Mouse (Mus musculus) gonadal fat pad, adult 2 months (tissue): ENCODE data around the gene Ttc24. TPM values are rescaled to one million over a fixed set of nuclear protein-coding genes. Genes with fewer than 3 reads are reported as not detected.
A peak's percentile ranks its signal among the peaks of the same experiment; 100 is the strongest.

Experiments
- DNase-seq: peaks from one replicate; pipeline ENCODE4 v3.0.0-alpha.2; 2012; ENCODE audit warnings: low read depth
- polyA plus RNA-seq: library from polyadenylated mRNA; depleted of rRNA; stranded (reverse); fragments of >200 nt; gene quantifications from 2 replicates; pipeline ENCODE4 v1.2.3, GENCODE M21; 2012; rRNA removed

Gene Ttc24
- polyA plus RNA-seq, 1 experiment: 0.88 TPM

DNA sequence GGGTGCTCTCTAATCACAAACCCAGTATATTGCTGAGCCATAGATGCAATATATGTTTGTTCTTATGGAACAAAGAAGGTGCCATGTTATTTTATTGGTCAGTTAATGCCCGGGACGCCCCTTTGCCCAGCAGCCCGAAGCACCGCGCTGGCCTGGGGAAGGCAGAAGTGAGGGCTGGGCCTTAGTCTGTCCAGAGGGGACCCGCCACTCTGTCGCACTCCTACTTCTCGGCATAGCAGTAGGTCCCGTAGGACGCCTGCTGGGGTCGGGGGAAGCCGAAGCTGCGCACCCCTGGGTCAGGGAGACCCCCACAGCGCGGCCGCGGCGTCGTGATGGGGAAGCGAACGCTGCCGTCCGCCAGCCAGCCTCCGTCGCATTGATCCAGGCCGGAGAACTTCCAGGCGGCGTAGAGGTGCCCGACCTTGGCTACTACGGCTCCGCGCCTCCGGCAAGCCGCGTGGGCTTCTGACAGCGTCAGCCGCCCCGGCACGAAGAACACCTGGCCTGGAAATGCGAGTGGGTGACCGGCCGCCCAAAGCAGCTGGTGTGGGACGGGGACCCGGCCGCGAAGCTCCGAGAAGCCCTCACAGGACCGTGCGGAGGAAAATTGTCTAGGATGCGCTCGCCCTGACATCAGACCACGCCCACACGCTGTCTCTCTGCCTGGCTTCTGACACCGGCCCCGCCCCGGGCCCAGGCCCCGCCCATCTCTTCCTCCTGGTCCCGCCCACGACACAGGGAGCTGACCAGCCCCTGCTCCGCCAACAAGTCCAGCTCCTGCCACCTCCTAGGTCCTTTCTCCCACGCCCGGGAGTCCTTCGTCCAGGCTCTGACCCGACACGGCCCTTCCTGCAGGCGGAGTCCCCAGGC is 55.5 kb downstream of the Ttc24 start:
- DNase-seq: peak; percentile 19

Other genes with a start within 250 kb of the Ttc24 start
- gene Sh2d2a, start 231.5 kb downstream of the Ttc24 start, polyA plus RNA-seq: 0.43 and 0.61 TPM in 2 replicates
- gene Prcc, start 192.7 kb downstream of the Ttc24 start, polyA plus RNA-seq: 24.5 and 29.2 TPM in 2 replicates
- gene Hdgf, start 172.0 kb downstream of the Ttc24 start, polyA plus RNA-seq: 78.3 and 87.9 TPM in 2 replicates
- gene Mrpl24, start 158.8 kb downstream of the Ttc24 start, polyA plus RNA-seq: 51.0 and 51.8 TPM in 2 replicates
- 11.0 and 11.4 TPM in 2 replicates for gene Isg20l2, start 148.0 kb downstream of the Ttc24 start, polyA plus RNA-seq
- 19.9 and 27.5 TPM in 2 replicates for gene Rrnad1, start 147.6 kb downstream of the Ttc24 start, polyA plus RNA-seq
- 5.6 and 12.0 TPM in 2 replicates for gene Crabp2, start 129.6 kb downstream of the Ttc24 start, polyA plus RNA-seq
- gene Nes, start 107.2 kb downstream of the Ttc24 start, polyA plus RNA-seq: 5.0 and 6.1 TPM in 2 replicates
- 0.08 TPM in 1 of 2 replicates, not detected in the other for gene Bcan, start 78.1 kb downstream of the Ttc24 start, polyA plus RNA-seq
- not detected in 2 replicates for gene Hapln2, start 50.7 kb downstream of the Ttc24 start, polyA plus RNA-seq
- gene Gpatch4, start 35.2 kb downstream of the Ttc24 start, polyA plus RNA-seq: 5.7 and 6.3 TPM in 2 replicates
- gene Naxe, start 19.8 kb downstream of the Ttc24 start, polyA plus RNA-seq: 98.6 and 109 TPM in 2 replicates
- 1.7 and 2.0 TPM in 2 replicates for gene Iqgap3, start 3.7 kb upstream of the Ttc24 start, polyA plus RNA-seq
- 39.5 and 41.9 TPM in 2 replicates for gene Mef2d, start 64.1 kb upstream of the Ttc24 start, polyA plus RNA-seq
- gene Rhbg, start 176.4 kb upstream of the Ttc24 start, polyA plus RNA-seq: 33.0 TPM in 2 replicates
- 0.09 and 0.10 TPM in 2 replicates for gene Gm38392, start 208.9 kb upstream of the Ttc24 start, polyA plus RNA-seq
- 9.8 and 10.7 TPM in 2 replicates for gene Tsacc, start 218.7 kb upstream of the Ttc24 start, polyA plus RNA-seq
- 103 and 134 TPM in 2 replicates for gene Cct3, start 218.8 kb upstream of the Ttc24 start, polyA plus RNA-seq
- gene Glmp, start 246.7 kb upstream of the Ttc24 start, polyA plus RNA-seq: 255 and 271 TPM in 2 replicates